Mouse (Mus musculus) liver, embryonic 12.5 days (tissue): Measurements from ENCODE around the gene Cog4. TPM values are rescaled to one million over a fixed set of nuclear protein-coding genes. Genes with fewer than 3 reads are reported as not detected.

Experiments used
- polyA plus RNA-seq: library from polyadenylated mRNA; unstranded; fragments of >200 nt; fragmentation: Nextera tagmentation; extraction: Ambion mirVana; gene quantifications from 2 replicates; pipeline ENCODE4 v1.2.1, GENCODE M21; 2016

Cog4 gene
- polyA plus RNA-seq, 1 experiment from 2014 or later = 45.1 TPM

Other genes with a start within 250 kb of the Cog4 start
- gene Vac14, start 228.0 kb upstream of the Cog4 start, polyA plus RNA-seq = 28.3 and 30.5 TPM in 2 replicates
- gene Mtss1l, start 125.1 kb upstream of the Cog4 start, polyA plus RNA-seq = 3.7 and 3.9 TPM in 2 replicates
- gene Il34, start 40.7 kb upstream of the Cog4 start, polyA plus RNA-seq = not detected in 2 replicates
- gene Sf3b3, start 187 bp downstream of the Cog4 start, polyA plus RNA-seq = 127 TPM in 2 replicates
- gene Fuk, start 55.9 kb downstream of the Cog4 start, polyA plus RNA-seq = 5.1 and 5.7 TPM in 2 replicates
- gene St3gal2, start 73.3 kb downstream of the Cog4 start, polyA plus RNA-seq = 36.7 and 40.3 TPM in 2 replicates
- gene Ddx19a, start 151.2 kb downstream of the Cog4 start, polyA plus RNA-seq = 15.3 TPM in 2 replicates
- 4.5 and 4.9 TPM in 2 replicates for gene Ddx19b, start 185.2 kb downstream of the Cog4 start, polyA plus RNA-seq
- gene Aars, start 186.5 kb downstream of the Cog4 start, polyA plus RNA-seq = 82.8 and 84.2 TPM in 2 replicates
- 23.2 and 25.6 TPM in 2 replicates for gene Exosc6, start 209.7 kb downstream of the Cog4 start, polyA plus RNA-seq
- gene Clec18a, start 245.8 kb downstream of the Cog4 start, polyA plus RNA-seq = not detected in 2 replicates
- gene Pdpr, start 248.0 kb downstream of the Cog4 start, polyA plus RNA-seq = 5.1 and 5.5 TPM in 2 replicates